Mouse (Mus musculus) heart, embryonic 14.5 days (tissue): ENCODE results near the gene Galnt3. TPM values are rescaled to one million over a fixed set of nuclear protein-coding genes. Genes with fewer than 3 reads are reported as not detected.

ENCODE experiments used
- ATAC-seq: fragments of 200-750 bp; cut with Nextera tagmentation; 2 replicates; pipeline ENCODE4 v1.8.0; 2017; ENCODE audit warnings: low read depth, moderate TSS enrichment; ENCODE audit not compliant: insufficient number of reproducible peaks, insufficient read depth, low FRiP score
- H3K27ac ChIP-seq, 2 experiments: fragments of 200-500 bp in 1 of 2; fragments of 300-500 bp in 1 of 2; sonication (generic) in 1 of 2; replicated peaks in 1 of 2; 2 replicates each; pipeline ENCODE4 v1.5.1; 2012 to 2014; ENCODE audit warnings: low read depth in 2 of 2, low read length in 2 of 2, control low read depth in 1 of 2, mild to moderate bottlenecking in 1 of 2, mixed read lengths in 1 of 2; ENCODE audit not compliant: control insufficient read depth in 1 of 2, insufficient read depth in 1 of 2
- H3K27me3 ChIP-seq: fragments of 300-500 bp; sonication (generic); 2 replicates; pipeline ENCODE4 v1.6.1; 2014; ENCODE audit warnings: mild to moderate bottlenecking, low read length, control low read depth; ENCODE audit not compliant: control insufficient read depth, insufficient read depth
- H3K36me3 ChIP-seq: fragments of 300-500 bp; sonication (generic); 2 replicates; pipeline ENCODE4 v1.6.1; 2014; ENCODE audit warnings: mild to moderate bottlenecking, control low read depth, low read length, mixed read lengths; ENCODE audit not compliant: control insufficient read depth, insufficient read depth
- H3K4me1 ChIP-seq, 2 experiments: fragments of 200-500 bp in 1 of 2; fragments of 300-500 bp in 1 of 2; sonication (generic) in 1 of 2; 2 replicates each; pipeline ENCODE4 v1.6.1; 2012 to 2014; ENCODE audit warnings: low read length in 2 of 2, control low read depth in 1 of 2, mixed read lengths in 1 of 2; ENCODE audit not compliant: control insufficient read depth in 2 of 2, insufficient read depth in 2 of 2
- H3K4me2 ChIP-seq: fragments of 300-500 bp; sonication (generic); 2 replicates; pipeline ENCODE4 v1.6.1; 2014; ENCODE audit warnings: mild to moderate bottlenecking, low read length
- H3K4me3 ChIP-seq, 2 experiments: fragments of 200-500 bp in 1 of 2; fragments of 300-500 bp in 1 of 2; sonication (generic) in 1 of 2; 2 replicates each; pipeline ENCODE4 v1.5.1; 2012 to 2014; ENCODE audit warnings: low read length in 2 of 2, mild to moderate bottlenecking in 2 of 2, control low read depth in 1 of 2, low read depth in 1 of 2, moderate library complexity in 1 of 2; ENCODE audit not compliant: control insufficient read depth in 1 of 2, insufficient read depth in 1 of 2
- H3K9ac ChIP-seq: fragments of 300-500 bp; sonication (generic); 2 replicates; pipeline ENCODE4 v1.6.1; 2014; ENCODE audit warnings: mild to moderate bottlenecking, low read length
- H3K9me3 ChIP-seq: fragments of 300-500 bp; sonication (generic); 2 replicates; pipeline ENCODE4 v1.6.1; 2016; ENCODE audit warnings: low read length, control low read depth; ENCODE audit not compliant: control insufficient read depth
- WGBS: fragments of 180-500 bp; shearing (Covaris S2); extraction: QIAGEN DNeasy Blood & Tissue Kit; methylation state at CpG from one replicate; pipeline ENCODE4 v1.1.7; 2014; 5-methylcytosine and 5-hydroxymethylcytosine counted together
- polyA plus RNA-seq: library from polyadenylated mRNA; unstranded; fragments of >200 nt; fragmentation: Nextera tagmentation; extraction: Ambion mirVana; gene quantifications from 2 replicates; pipeline ENCODE4 v1.2.1, GENCODE M21; 2014

Galnt3 gene
- polyA plus RNA-seq, 1 experiment from 2014 or later: 0.45 TPM

- Histone ChIP-seq H3K9ac (no peak overlapping the region), H3K9me3 (no peaks in the 10 kb centered on the region), H3K27me3 (no peaks in the 10 kb centered on the region), H3K27ac (no peak overlapping the region), H3K4me2 (no peak overlapping the region), H3K4me1 (no peaks in the 10 kb centered on the region), H3K36me3 (no peaks in the 10 kb centered on the region), H3K4me3 (no peak overlapping the region)
- no peak for ATAC-seq
Measured at GRCm38 (mm10) chr2:66040611-66041010, 84.2 kb downstream of the Galnt3 start.

DNA sequence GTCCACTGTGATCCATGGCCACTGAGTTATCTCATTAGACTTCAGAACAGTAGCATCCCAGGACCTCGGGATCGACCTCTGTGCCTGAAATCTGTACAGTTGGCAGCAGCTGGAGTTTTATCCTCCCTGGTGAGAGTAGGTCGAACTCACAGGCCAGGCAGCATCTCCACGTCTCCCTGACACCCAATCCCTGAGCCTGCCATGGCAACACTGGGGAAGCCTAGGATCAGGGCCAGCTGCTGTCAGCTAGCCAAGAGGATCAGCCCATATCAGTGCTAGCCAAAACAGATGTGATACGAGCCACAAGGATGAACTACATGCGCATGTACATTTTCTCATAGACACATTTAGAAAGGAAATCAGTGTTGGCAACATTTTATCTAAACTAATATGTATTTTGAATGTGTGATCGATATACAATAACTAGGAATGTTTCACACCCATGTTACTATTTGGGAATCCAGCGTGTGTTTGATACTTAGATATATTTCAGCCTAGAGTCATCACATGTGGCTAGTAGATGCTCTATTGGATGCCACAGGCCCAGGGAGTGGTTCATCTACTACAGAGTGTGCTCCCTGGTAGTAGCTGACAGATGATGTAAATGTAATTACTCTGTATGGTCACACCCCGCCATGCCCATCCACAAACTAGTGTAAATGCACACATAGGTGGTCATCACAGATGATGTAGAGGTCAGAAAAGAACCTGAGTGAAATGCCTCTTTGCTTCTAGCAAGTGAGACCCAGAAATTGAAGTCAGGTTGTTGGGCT lies 89.7 kb downstream of the Galnt3 start:
- H3K36me3 ChIP-seq: no peaks in the 10 kb centered on the region
- no peaks in the 10 kb centered on the region for H3K4me1 ChIP-seq
- no peak overlapping the region for H3K27ac ChIP-seq
- no peak overlapping the region for H3K9ac ChIP-seq
- no peaks in the 10 kb centered on the region for H3K9me3 ChIP-seq
- no peak overlapping the region for H3K4me2 ChIP-seq
- WGBS: 65% methylated on average over 9 of the region's 9 CpGs
- no peak overlapping the region for H3K4me3 ChIP-seq
- no peaks in the 10 kb centered on the region; the same call in 1 of the 2 replicates for H3K27me3 ChIP-seq
- ATAC-seq: no peak

Other genes starting within 250 kb of the Galnt3 start
- 6.0 and 7.1 TPM in 2 replicates for gene Ttc21b, start 131.6 kb upstream of the Galnt3 start, polyA plus RNA-seq